Mouse (Mus musculus) midbrain, postnatal 0 days (tissue): ENCODE measurements at regions not wholly inside any gene's neighbourhood (a gene's known extent, or its start where the extent isn't known, plus 50 kb on each side); places are given as distances from the start of the nearest gene placed in this dataset.

Source experiments
- ATAC-seq: fragments of 200-750 bp; cut with Nextera tagmentation; 2 replicates; pipeline ENCODE4 v1.8.0; 2017; ENCODE audit warnings: moderate number of reproducible peaks, mild to moderate bottlenecking, moderate TSS enrichment, moderate library complexity; ENCODE audit not compliant: low FRiP score
- DNase-seq: peaks from one replicate; pipeline ENCODE4 v3.0.0-alpha.2; 2015; ENCODE audit warnings: low spot score
- H3K27ac ChIP-seq: fragments of 300-500 bp; sonication (generic); 2 replicates; pipeline ENCODE4 v1.5.1; 2014; ENCODE audit warnings: low read depth, mild to moderate bottlenecking, low read length, mixed read lengths
- H3K27me3 ChIP-seq: fragments of 300-500 bp; sonication (generic); 2 replicates; pipeline ENCODE4 v1.6.1; 2014; ENCODE audit warnings: low read length, control low read depth, mixed read lengths; ENCODE audit not compliant: insufficient read depth
- H3K36me3 ChIP-seq: fragments of 300-500 bp; sonication (generic); 2 replicates; pipeline ENCODE4 v1.6.1; 2014; ENCODE audit warnings: low read length, control low read depth, mixed read lengths; ENCODE audit not compliant: insufficient read depth
- H3K4me1 ChIP-seq: fragments of 300-500 bp; sonication (generic); 2 replicates; pipeline ENCODE4 v1.6.1; 2014; ENCODE audit warnings: mild to moderate bottlenecking, control low read depth, antibody characterized with exemption, low read length, mixed read lengths; ENCODE audit not compliant: insufficient read depth
- H3K4me2 ChIP-seq: fragments of 300-500 bp; sonication (generic); 2 replicates; pipeline ENCODE4 v1.6.1; 2014; ENCODE audit warnings: low read depth, mild to moderate bottlenecking, low read length, mixed read lengths; ENCODE audit not compliant: poor library complexity, severe bottlenecking
- H3K4me3 ChIP-seq: fragments of 300-500 bp; sonication (generic); 2 replicates; pipeline ENCODE4 v1.5.1; 2014; ENCODE audit warnings: low read depth, mild to moderate bottlenecking, low read length, moderate library complexity
- H3K9ac ChIP-seq: fragments of 300-500 bp; sonication (generic); replicated peaks from 2 replicates; pipeline ENCODE4 v1.6.1; 2014; ENCODE audit warnings: mild to moderate bottlenecking, low read length, moderate library complexity, mixed read lengths; ENCODE audit not compliant: poor library complexity, severe bottlenecking
- H3K9me3 ChIP-seq: fragments of 300-500 bp; sonication (generic); 2 replicates; pipeline ENCODE4 v1.6.1; 2016; ENCODE audit warnings: low read length, control low read depth
- CTCF ChIP-seq: IDR thresholded peaks from 2 replicates; pipeline ENCODE4 v1.5.1; 2016; ENCODE audit warnings: antibody characterized with exemption, mild to moderate bottlenecking
- WGBS: fragments of 180-500 bp; shearing (Covaris S2); extraction: QIAGEN DNeasy Blood & Tissue Kit; methylation state at CpG from one replicate; pipeline ENCODE4 v1.1.7; 2014; 5-methylcytosine and 5-hydroxymethylcytosine counted together

- 95% methylated on average over 2 of the region's 2 CpGs for WGBS
- no peak for ATAC-seq
- H3K9me3 ChIP-seq: no peaks in the 10 kb centered on the region
These were observed 90.1 kb downstream of the Tmem200c start for GRCm38 (mm10) chr17:68916531-68916930.

GRCm38 (mm10) chr17:68918228-68918627 lies 91.8 kb downstream of the Tmem200c start:
- WGBS: 82% methylated on average over 5 of the region's 5 CpGs
- no peaks in the 10 kb centered on the region for H3K36me3 ChIP-seq
- H3K4me2 ChIP-seq: no peak overlapping the region
- H3K27me3 ChIP-seq: no peaks in the 10 kb centered on the region
- no peaks in the 10 kb centered on the region for H3K4me1 ChIP-seq
- ATAC-seq (no peak), DNase-seq (no peak)
- H3K9ac ChIP-seq: no peak overlapping the region
- H3K4me3 ChIP-seq: no peak overlapping the region
- H3K27ac ChIP-seq: no peak overlapping the region
- H3K9me3 ChIP-seq: no peaks in the 10 kb centered on the region
- TF ChIP-seq CTCF: no peak

More at GRCm38 (mm10) chr17:68916531-68916930, 90.1 kb downstream of the Tmem200c start:
- H3K9ac ChIP-seq: no peak overlapping the region
- TF ChIP-seq CTCF: no peak
- no peak for DNase-seq
- H3K4me1 ChIP-seq: no peaks in the 10 kb centered on the region
- no peak overlapping the region for H3K4me3 ChIP-seq
- H3K27ac ChIP-seq: no peak overlapping the region
- H3K36me3 ChIP-seq: no peaks in the 10 kb centered on the region
- no peak overlapping the region for H3K4me2 ChIP-seq
- H3K27me3 ChIP-seq: no peaks in the 10 kb centered on the region

- DNase-seq: no peak
- H3K27ac ChIP-seq: no peak overlapping the region
- no peak overlapping the region for H3K9ac ChIP-seq
- H3K4me1 ChIP-seq: no peaks in the 10 kb centered on the region
- H3K4me3 ChIP-seq: no peak overlapping the region
- no peaks in the 10 kb centered on the region for H3K9me3 ChIP-seq
- no peak for TF ChIP-seq CTCF
- 77% methylated on average over 5 of the region's 5 CpGs for WGBS
- H3K27me3 ChIP-seq: no peaks in the 10 kb centered on the region
- no peak for ATAC-seq
- no peak overlapping the region for H3K4me2 ChIP-seq
- H3K36me3 ChIP-seq: no peaks in the 10 kb centered on the region
These were observed 96.8 kb downstream of the Tmem200c start for GRCm38 (mm10) chr17:68923271-68923670.

- Histone ChIP-seq H3K4me3 (no peak overlapping the region), H3K9me3 (no peaks in the 10 kb centered on the region), H3K9ac (no peak overlapping the region), H3K36me3 (no peaks in the 10 kb centered on the region), H3K4me1 (no peaks in the 10 kb centered on the region), H3K27me3 (no peaks in the 10 kb centered on the region), H3K4me2 (no peak overlapping the region), H3K27ac (no peak overlapping the region)
- TF ChIP-seq CTCF: no peak
- DNase-seq (no peak), ATAC-seq (no peak)
- WGBS: 71% methylated on average over 6 of the region's 6 CpGs
These were observed 101.0 kb downstream of the Tmem200c start for GRCm38 (mm10) chr17:68927418-68927817.

GRCm38 (mm10) chr17:68928691-68929090 lies 102.3 kb downstream of the Tmem200c start:
- no peak overlapping the region for H3K9ac ChIP-seq
- H3K36me3 ChIP-seq: no peaks in the 10 kb centered on the region
- no peaks in the 10 kb centered on the region for H3K9me3 ChIP-seq
- no peak overlapping the region for H3K4me2 ChIP-seq
- no peak for ATAC-seq
- WGBS: 76% methylated on average over 6 of the region's 6 CpGs
- no peaks in the 10 kb centered on the region for H3K4me1 ChIP-seq
- TF ChIP-seq CTCF: no peak
- H3K27ac ChIP-seq: no peak overlapping the region
- no peak for DNase-seq
- no peak overlapping the region for H3K4me3 ChIP-seq
- no peaks in the 10 kb centered on the region for H3K27me3 ChIP-seq

GRCm38 (mm10) chr17:68933265-68933664 lies 106.8 kb downstream of the Tmem200c start:
- WGBS: 94% methylated on average over 7 of the region's 7 CpGs

More at GRCm38 (mm10) chr17:68933265-68933664, 106.8 kb downstream of the Tmem200c start:
- Histone ChIP-seq H3K4me3 (no peak overlapping the region), H3K9me3 (no peaks in the 10 kb centered on the region), H3K9ac (no peak overlapping the region), H3K27ac (no peak overlapping the region), H3K27me3 (no peaks in the 10 kb centered on the region), H3K36me3 (no peaks in the 10 kb centered on the region), H3K4me2 (no peak overlapping the region), H3K4me1 (no peaks in the 10 kb centered on the region)
- TF ChIP-seq CTCF: no peak
- ATAC-seq (no peak), DNase-seq (no peak)
